Mouse (Mus musculus) kidney, postnatal 14 days (tissue): ENCODE data around the gene Sh3glb2.

Experiments used
- DNase-seq: peaks from one replicate; pipeline ENCODE4 v3.0.0; 2022; ENCODE audit warnings: mixed read lengths

The Sh3glb2 gene

DNA sequence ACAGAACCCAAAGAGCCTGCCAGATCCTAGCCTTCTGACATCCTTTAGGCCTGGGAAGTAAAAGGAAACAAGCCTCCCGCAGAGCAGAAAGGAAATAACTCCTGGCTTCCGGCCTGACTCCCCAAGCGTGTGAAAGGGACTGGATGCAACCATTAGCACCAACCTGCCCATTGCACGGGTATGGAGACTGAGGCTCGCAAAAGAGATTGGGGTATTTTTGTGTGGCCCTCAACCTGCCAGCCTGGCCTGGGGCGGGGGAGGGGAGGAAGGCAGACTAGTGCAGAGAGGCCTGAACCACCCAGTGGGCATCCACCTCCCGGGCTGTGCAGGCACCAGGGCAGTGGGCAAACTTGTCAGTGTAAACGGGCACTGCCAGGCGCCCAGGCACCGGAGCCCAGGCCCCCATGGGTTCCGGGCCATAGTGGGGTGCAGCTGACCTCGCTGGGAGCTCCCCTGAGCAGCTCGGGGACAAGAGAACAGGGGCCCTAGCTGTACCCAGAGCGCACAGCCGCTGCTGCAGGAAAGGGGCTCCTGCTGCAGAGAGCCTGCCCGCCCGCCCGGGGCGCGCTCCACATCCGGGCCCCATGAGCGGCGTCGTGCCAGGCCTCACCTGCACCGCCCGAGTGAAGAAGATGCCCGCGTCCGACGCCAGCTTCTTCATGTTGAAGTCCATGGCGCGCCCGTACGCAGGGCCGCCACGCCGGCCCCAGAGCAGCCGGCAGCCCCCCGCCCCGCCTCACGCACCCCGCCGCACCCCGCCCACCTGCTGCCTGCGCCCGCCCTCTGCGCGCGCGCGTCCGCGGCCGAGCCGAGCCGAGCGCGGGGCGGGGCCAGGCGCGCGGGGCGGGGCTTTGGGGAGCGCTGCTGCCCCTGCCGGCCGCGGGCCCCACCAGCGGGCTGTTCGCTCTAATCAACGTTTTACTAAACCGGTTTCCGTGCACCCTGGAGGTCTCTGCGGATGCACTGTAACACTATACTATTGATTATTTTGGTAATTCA, at the start of gene Sh3glb2:
Gene Sh3glb2, minus strand, starts transcription at position 805 of the 999 bp plus-strand sequence.
- DNase-seq = peak; percentile 93

- no peak for DNase-seq
These were observed 49.4 kb upstream of the Sh3glb2 start for GRCm38 (mm10) chr2:30408452-30409100.

- DNase-seq = no peak
These were observed 48.6 kb upstream of the Sh3glb2 start for GRCm38 (mm10) chr2:30407778-30408177.

- no peak for DNase-seq
These were observed 48.1 kb upstream of the Sh3glb2 start for GRCm38 (mm10) chr2:30407221-30407620.

DNA sequence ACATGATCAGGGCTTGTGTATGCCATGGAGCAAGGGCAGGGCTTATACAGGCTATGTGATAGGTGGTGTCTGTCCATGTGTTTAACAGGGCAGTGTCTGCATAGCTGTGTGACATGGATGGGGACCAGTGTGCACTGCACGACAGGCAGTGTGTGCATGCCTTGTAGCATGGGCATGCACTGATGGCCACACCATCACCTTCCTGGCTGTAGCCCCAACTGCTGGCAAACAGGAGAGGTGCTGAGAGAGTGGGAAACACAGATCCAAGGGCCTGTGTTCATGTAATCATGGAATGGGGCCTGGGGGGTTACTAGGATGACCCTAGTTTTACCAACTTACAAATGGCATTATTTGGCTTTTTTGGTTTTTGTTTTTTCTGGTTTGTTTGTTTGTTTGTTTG, 44.7 kb upstream of the Sh3glb2 start:
- DNase-seq = no peak

DNA sequence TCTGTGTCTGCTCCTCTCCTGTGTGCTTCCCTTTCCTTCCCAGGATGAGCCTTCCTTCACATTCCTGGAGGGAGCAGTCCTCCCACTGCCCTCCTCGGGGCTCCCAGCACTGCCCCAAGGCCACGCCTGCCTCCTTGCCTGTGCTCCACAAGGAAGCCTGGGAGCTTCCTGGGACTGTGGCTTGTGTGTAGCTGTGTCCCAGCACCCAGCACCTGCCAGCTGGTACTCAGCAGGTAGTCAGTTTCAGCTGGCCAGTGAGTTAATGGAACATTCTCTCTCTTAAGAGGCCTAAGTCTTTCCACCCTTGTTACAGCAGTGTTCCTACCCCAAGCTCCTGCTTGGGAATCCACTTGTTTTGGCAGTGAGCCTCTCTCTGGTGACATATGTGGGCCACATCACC, 43.7 kb upstream of the Sh3glb2 start:
- no peak for DNase-seq

GRCm38 (mm10) chr2:30402351-30402826, 43.3 kb upstream of the Sh3glb2 start:
- DNase-seq = no peak

- DNase-seq = no peak
These were observed 42.4 kb upstream of the Sh3glb2 start for GRCm38 (mm10) chr2:30401581-30401980.

DNA sequence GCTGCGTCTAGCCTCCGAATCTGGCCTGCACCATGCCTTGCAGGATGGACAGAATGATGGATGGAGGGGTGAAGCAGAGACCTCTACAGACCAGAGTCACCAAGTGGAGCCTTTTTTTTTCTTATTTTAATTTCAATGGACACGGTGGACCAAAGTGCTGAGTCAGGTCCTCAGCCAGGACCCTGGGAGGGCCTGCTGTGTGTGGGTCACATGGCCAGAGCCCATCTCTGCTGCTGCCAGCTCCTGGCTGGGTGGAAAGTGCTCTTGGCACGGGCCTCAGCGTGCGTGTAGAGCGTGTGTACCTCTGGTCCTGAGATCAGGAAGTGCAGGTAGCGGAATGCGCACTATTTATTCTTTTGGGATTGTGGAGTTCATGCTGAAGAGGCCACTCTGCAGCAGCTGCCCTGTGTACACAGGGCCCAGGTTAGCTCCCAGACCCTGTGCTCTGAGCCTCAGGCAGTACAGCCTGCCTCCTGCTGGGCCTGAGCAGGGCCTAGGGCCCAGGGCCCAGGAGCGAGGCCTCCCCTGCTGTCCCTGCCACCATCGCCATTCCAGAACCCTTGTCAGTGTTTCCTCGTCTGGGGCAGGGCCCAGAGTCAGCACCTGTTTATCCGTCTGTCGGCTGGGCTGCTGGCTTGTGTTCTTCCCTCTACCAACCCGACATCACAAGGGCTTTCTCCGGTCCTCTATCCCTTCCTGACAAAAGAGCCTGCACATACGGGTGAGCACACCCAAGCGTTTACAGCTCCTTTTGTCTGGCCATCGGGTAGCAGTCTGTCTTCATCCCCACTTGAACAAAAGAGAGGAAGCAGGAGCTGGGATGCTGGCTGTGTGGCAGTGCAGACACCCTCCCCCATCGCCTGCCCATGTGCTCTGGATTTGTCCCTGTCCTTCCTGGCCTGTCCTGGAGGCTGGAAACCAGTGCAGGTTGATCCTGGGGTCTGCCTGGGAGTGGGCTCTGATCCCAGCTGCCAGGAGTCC, 40.3 kb upstream of the Sh3glb2 start:
- DNase-seq = no peak

DNA sequence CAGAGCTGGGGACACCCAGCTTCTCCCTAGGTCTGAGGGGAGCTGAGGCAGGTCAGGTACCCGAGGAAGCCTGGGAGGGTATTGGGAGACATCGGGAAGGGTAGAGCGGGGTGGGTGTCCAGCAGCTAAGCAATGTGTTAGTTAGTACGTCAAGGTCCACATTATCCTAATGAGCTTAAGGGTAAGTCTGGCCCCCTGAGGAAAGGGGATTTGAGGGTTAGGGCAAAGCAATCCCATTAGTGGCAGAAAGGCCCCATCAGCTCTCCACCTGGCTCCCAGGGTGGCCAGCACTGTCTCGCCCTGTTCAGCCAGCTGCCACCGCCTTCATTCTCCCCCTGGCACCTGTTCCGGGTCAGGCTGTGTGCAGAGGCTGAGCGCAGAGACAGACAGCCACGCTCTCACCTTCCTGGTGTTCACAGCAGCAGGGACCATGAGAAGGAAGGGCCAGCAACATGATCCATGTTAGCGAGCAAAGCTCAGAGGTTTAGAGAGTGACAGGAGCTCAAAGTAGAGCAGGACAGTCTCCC, 38.9 kb upstream of the Sh3glb2 start:
- no peak for DNase-seq

GRCm38 (mm10) chr2:30396246-30396645, 37.1 kb upstream of the Sh3glb2 start:
- no peak for DNase-seq

DNA sequence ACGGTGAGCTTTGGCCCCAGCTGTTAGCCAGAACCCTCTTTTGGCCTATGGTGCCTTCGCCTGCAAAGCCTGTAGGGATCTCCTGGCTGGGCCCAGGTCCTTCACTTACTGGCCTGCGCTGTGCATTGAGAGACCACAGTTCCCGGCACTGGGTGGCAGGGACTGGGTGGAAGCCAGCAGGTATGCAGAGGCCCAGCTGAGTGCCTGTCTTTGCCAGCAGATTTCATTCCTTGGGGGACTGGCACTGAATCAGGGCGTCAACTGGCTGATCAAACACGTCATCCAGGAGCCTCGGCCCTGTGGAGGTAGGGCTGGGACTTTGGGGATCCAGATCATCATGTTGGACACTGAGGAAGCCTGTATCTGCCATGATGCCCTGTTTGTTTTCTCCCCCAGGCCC, 36.6 kb upstream of the Sh3glb2 start:
- no peak for DNase-seq

- no peak for DNase-seq
These were observed 34.2 kb upstream of the Sh3glb2 start for GRCm38 (mm10) chr2:30393370-30393656.

- DNase-seq = peak; percentile 89
These were observed 33.6 kb upstream of the Sh3glb2 start for GRCm38 (mm10) chr2:30392577-30393369.

DNA sequence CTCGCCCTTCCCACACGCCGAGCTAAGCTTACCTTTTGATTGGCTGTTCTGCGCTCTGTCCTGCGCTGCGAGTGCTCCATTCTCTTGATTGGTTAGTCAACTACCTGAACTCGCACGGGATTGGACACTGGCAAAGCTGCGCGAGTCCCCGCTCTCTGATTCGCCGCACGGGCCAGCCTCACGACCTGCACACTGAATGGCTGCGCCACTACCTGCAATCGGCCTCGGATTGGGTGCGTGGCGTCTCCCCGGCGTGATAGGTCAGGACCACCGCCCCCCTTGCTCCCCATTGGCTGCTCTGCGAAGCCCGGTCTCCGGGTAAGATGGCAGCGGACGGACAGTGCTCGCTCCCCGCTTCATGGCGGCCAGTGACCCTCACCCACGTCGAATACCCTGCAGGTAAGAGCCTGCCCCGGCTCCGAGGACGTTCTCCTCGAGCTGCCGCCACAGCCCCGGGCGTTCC, 33.0 kb upstream of the Sh3glb2 start, which contains the start of gene Dolpp1:
Gene Dolpp1, plus strand, starts transcription at position 141 of the 463 bp plus-strand sequence.
- DNase-seq = peak; percentile 98

- DNase-seq = no peak
These were observed 29.9 kb upstream of the Sh3glb2 start for GRCm38 (mm10) chr2:30389000-30389399.

DNA sequence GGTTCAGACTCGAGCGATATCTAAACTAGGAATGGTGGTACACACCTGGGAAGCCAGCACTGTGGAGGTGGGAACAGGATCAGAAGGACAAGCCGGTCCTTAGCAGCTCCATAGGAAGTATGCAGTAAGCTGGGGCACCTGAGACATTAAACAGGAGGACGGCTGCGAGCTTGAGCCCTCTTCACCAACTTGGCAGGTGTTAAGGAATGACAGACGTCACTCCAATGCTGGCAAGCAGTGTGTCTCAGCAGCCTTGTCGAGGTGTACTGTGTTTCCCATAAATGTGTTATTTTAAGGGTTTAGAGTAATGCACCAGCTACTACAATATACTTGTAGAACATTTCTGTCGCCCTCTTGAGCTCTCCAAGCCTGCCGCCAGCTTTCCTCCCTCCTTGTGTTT, 27.8 kb upstream of the Sh3glb2 start:
- no peak for DNase-seq

- no peak for DNase-seq
These were observed 26.5 kb upstream of the Sh3glb2 start for GRCm38 (mm10) chr2:30385591-30385990.

DNA sequence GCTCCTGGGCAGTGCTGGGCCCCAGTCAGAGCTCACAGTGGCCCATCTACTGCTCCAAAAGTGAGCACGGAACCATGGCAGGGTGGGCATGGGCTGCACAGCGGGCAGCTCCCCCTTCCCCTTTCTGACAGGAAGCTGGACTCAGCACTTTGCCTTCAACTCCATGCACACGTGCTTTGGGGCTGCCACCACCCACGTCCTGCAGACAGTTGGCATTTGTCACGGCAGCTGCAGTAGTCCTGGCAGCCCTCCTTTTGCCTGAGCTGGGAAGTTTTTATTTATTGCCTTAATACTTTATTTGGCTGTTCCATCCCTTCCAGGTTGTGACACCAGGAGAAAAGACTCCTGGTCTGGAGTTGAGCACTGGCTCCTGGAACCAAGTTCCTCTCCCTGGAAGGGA, 25.7 kb upstream of the Sh3glb2 start:
- no peak for DNase-seq

DNA sequence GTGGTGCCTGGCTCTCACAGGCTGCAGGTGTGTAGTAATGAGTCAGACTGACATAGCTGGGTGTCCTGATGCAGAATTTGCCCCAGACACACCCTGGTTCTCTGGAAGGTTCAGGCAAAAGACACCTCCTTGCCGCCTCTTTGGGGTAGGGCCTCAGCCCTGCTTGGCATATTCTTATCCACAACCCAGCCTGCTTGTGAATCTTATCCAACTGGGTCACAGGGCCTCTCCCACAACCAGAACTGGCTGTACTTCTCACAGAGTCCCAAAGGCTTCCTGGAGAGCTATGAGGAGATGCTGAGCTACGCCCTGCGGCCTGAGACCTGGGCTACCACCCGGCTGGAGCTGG, 22.2 kb upstream of the Sh3glb2 start:
- DNase-seq = no peak

- no peak for DNase-seq
These were observed 21.6 kb upstream of the Sh3glb2 start for GRCm38 (mm10) chr2:30380564-30381376.
